Mouse (Mus musculus) spleen, adult 2 months (tissue): ENCODE results near the gene Naa25.

Experiments
- CTCF ChIP-seq: fragments of 200-500 bp; IDR thresholded peaks from 2 replicates; pipeline ENCODE4 v1.5.1; 2011; ENCODE audit warnings: mild to moderate bottlenecking, inconsistent platforms; ENCODE audit not compliant: insufficient read depth, insufficient read length, insufficient replicate concordance; ENCODE audit errors: extremely low read depth
- POLR2A ChIP-seq: fragments of 200-500 bp; IDR thresholded peaks from 2 replicates; pipeline ENCODE4 v1.6.1; 2011; ENCODE audit warnings: low read depth, low read length, inconsistent platforms

- TF ChIP-seq CTCF (no peak), POLR2A (no peak)
These were observed 12.8 kb upstream of the Naa25 start for GRCm38 (mm10) chr5:121384757-121385460.
